Mouse (Mus musculus) brain, embryonic 14.5 days (tissue): Measurements from ENCODE around the gene Slc5a11. TPM values are rescaled to one million over a fixed set of nuclear protein-coding genes. Genes with fewer than 3 reads are reported as not detected.

Experiments used
- DNase-seq: peaks from one replicate; pipeline ENCODE4 v3.0.0-alpha.2; 2011; ENCODE audit warnings: low read depth
- CTCF ChIP-seq: fragments of 200-500 bp; IDR thresholded peaks from 2 replicates; pipeline ENCODE4 v1.5.1; 2012; ENCODE audit warnings: inconsistent platforms, mild to moderate bottlenecking, moderate library complexity, borderline replicate concordance; ENCODE audit not compliant: insufficient read depth, insufficient read length; ENCODE audit errors: extremely low read depth
- POLR2A ChIP-seq: fragments of 200-500 bp; IDR thresholded peaks from 2 replicates; pipeline ENCODE4 v1.6.1; 2012; ENCODE audit warnings: mild to moderate bottlenecking, inconsistent platforms, borderline replicate concordance; ENCODE audit not compliant: poor library complexity, insufficient read depth, insufficient read length, severe bottlenecking; ENCODE audit errors: extremely low read depth
- polyA plus RNA-seq: library from polyadenylated mRNA; depleted of rRNA; stranded (reverse); fragments of >200 nt; gene quantifications from 2 replicates; pipeline ENCODE4 v1.2.3, GENCODE M21; 2012

Gene Slc5a11
- polyA plus RNA-seq, 1 experiment: 0.22 TPM

DNA sequence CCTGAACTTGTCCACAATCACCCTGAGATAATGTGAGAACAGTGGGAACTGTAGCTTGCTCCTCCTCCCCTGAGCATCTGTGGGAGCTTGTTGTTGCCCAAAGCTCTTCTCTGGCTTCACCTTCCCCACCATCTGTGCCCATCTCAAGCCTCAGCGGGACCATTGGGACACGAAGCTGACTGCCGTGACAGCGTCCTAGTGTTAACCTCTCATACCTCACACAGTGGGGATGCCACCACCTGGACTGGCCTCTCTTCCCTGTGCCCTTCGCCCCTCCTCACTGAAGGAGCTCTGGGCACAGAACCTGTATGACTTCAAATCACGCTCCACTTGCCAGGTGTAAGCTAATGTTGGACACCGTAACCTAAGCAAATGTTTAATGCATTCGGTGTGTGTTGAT is 19.9 kb upstream of the Slc5a11 start:
- no peak for DNase-seq
- TF ChIP-seq CTCF (no peak), POLR2A (no peak)

DNA sequence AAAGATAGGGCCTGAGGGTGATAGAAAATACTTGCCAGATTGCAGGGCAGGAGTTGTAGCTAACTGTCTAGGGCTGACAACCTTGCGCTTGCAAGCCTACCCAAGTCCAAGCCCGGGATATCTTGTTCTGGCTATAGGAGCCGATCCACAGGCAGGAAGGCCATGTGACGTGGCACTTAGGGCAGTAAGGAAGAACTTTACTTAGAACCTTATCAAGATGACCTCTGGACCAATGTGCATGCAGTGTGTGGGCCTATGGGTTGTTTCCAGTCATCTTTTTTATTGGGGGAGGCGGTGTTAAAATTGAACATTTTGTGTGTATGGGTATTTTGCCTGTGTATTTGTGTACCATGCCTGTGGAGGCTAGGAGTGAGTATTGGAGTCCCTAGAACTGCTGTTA is 18.1 kb upstream of the Slc5a11 start:
- TF ChIP-seq CTCF: no peak
- TF ChIP-seq POLR2A: no peak
- DNase-seq: no peak

DNA sequence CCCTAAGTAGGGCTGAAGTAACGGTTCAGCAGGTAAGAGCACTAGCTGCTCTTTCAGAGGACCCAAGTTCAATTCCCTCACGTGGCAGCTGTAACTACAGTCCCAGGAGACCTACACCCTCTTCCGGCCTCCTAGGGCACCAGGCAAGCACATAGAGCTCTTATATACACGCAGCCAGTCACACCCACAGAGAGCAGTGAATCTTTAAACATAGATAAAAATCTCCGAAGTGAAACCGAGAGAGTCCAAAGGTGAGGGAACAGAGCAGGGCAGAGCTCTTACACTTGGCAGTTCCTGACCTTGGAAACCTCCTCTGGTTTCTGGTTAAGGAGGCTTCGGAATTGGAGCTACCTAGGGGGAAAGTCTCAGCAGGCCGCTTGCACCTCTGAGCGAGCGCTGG is 15.9 kb upstream of the Slc5a11 start:
- DNase-seq: no peak
- TF ChIP-seq POLR2A (no peak), CTCF (no peak)

GRCm38 (mm10) chr7:123199151-123199550 is 15.4 kb upstream of the Slc5a11 start:
- no peak for TF ChIP-seq POLR2A
- TF ChIP-seq CTCF: no peak
- no peak for DNase-seq

DNA sequence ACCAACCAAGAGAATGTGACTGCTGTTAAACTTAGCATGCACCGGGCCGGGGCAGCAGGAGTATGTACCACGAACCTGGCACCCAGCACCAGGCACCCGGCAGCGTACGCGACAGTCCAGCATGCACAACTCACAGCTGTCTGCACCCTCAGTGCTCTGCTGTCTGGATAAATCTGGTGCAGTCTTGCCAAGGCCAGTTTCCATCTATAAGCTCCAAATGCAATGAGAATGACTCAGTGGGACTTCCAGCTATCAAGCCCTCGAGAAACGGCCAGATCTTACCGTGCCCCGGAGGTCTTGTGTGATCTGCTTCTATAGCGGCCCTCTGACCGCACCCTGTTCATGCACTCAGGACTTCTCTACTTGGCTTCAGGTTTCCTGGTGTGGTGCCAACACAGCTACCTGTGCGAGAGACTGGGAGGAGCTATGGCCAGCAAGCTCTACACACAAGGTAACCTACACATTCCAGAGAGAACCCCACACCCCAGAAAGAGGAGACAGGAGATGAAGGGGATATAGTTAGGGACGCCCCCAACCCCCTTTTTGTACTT is 14.8 kb upstream of the Slc5a11 start:
- no peak for TF ChIP-seq CTCF
- no peak for TF ChIP-seq POLR2A
- no peak for DNase-seq

- no peak for DNase-seq
- TF ChIP-seq POLR2A: no peak
- no peak for TF ChIP-seq CTCF
These were observed 13.9 kb upstream of the Slc5a11 start for GRCm38 (mm10) chr7:123200722-123201121.

DNA sequence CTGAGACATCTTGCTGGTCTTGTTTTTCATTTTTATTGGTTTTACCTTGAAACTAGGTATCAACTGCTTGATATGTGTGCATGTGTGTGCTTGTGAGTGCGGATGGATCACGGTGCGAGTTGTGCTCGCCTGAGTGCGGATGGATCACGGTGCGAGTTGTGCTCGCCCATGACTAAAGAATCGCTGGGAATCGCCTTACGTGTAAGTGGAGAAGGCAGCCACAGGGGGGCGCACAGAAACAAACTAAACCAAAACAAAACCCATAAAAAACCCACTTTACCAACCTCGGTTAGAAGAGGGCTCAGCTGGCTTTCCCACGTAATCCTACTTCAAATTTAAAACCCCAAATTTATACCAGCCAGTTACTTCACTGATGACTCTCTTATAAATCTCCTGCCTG is 9.3 kb upstream of the Slc5a11 start:
- peak; percentile 66 for TF ChIP-seq CTCF
- TF ChIP-seq POLR2A: no peak
- DNase-seq: peak; percentile 79

DNA sequence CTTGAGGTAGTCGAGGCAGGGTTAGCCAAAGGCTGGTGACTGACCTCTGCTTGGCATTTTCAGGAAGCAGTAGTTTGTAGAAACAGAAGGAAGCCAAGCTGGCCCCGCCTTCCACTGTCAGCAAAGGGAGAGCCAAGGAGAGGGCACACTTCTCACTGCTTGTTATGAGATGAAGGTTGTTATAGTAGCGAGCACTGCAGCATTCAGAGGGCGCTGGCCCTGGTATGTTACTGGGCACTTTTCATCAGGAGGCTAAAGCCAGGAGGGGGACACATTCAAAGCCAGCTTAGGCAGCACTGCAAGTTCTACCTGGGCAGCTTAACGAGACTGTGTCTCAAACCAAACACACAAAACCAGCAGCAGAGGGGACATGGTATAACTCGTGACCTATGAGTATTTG is 7.0 kb upstream of the Slc5a11 start:
- no peak for TF ChIP-seq CTCF
- no peak for TF ChIP-seq POLR2A
- no peak for DNase-seq

DNA sequence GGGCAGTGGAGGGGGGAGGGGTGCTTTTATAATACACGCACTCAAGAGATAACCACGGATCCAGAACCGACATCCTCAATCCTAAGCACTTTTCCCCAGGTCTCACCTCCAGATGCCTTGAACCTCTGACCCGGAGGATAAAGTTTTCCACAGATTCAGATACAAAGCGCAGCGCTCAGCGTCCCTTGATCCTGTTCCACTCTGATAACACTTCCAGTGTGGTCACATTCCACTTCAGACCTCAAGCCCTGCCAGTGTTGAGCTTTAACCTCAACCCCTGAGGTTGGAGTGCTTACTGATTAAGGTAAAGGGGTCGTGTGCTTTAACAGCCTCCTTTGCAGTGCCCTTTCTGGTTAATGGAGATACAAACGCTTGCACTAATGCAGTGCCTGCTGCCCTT is 4.7 kb upstream of the Slc5a11 start:
- DNase-seq: no peak
- TF ChIP-seq POLR2A: no peak
- TF ChIP-seq CTCF: no peak

DNA sequence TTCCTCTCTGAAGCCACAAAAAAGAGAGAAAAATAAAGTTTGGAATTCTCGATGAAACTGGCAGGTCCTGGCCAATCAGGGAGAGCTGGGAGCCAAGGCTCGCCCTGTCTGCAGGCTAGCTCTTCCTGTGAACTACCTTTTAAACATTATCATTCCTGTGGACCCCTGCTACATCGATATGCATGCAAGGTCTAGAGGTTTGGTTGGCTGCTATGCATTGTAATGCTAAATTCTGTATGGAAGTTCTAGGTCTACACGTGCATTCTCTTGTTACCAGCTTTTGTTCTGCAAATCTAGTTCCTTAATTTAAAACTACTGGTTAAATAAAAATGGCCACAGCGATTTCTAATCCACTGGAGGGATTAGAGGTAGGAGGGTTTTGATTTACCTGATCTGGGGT is 3.1 kb upstream of the Slc5a11 start:
- TF ChIP-seq CTCF (no peak), POLR2A (no peak)
- DNase-seq: no peak

- no peak for DNase-seq
- TF ChIP-seq POLR2A (no peak), CTCF (no peak)
These were observed 2.3 kb upstream of the Slc5a11 start for GRCm38 (mm10) chr7:123212316-123212715.

GRCm38 (mm10) chr7:123215138-123215537 is 558 bp downstream of the Slc5a11 start:
- TF ChIP-seq CTCF (no peak), POLR2A (no peak)
- no peak for DNase-seq

GRCm38 (mm10) chr7:123217448-123218354 is 3.1 kb downstream of the Slc5a11 start:
- no peak for TF ChIP-seq POLR2A
- TF ChIP-seq CTCF: no peak
- DNase-seq: no peak
